Mouse (Mus musculus) CD8-positive naive resting alpha-beta T cell, adult 2 months (primary cell): ENCODE measurements around the gene Hist1h4j.
"Not testable (repeated sequence)": the region's sequence is repeated elsewhere in the genome, so short reads cannot be mapped to it uniquely, and the experiment has no call there.

Source experiments
- DNase-seq, 2 experiments: peaks; one replicate each; pipeline ENCODE4 v3.0.0; 2022; ENCODE audit warnings: low read depth in 2 of 2, low spot score in 2 of 2

The Hist1h4j gene

DNA sequence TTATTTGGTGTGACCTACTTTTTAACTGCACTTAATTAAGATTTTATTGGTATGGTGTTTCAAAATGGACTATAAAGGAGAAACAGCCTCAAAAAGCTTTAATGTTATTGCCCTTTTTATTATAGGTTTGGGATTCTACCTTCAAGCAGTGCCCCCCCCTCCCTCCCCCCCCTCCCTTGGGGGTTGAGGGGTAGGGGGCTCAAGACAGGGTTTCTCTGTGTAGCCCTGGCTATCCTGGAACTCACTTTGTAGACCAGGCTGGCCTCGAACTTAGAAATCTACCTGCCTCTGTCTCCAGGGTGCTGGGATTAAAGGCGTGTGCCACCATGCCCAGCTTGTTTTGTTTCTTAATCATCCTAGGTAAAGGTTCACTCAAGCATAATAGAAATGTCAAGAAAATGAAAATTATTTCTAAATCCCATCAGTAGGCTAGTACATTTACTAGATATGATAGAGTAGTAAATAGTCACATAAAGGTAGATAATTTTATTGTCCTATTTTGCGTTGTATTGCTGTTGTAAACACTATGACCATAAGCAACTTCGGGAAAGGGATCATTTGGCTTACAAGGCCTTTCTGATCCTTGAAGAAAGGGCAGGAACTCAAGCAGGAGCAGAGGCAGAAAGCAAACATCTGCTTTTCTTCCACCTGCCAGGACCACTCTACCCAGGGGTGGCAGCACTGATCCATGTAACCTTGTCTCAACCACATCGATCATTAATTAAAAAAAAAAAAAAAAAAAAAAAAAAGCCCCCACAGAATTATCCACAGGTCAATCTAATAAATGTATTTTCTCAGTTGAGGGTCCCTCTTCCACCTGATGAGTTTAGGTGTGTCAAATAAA is 11.6 kb upstream of the Hist1h4j start:
- no peak for DNase-seq

DNA sequence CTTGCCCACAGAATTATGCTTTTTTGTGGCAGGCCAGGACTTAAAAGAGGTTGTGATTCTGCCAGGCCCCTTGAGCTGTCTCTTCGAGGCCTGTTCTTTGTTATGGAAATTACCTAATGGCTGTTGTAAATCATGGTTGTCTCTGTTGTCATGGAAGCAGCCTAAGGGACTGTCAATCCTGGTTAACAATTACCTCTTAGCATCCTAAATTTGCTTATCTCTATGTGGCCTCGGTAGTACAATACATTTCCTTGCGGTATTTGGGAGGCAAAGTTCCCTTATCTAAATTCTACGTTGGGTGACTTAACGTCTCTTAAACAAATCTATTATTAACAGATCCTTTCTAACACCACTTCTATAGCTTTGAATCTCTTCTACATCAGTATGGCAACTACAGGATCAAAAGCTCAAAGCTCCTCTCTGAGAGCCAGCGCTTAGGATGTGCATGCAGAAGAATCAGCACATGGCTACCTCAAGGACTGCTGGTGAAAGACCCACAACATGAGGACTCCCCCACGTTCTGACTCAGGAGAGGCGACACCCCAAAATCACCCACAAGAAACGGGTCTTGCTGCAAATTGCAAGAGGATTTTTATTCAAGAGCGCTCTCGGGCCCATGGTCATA is 6.8 kb upstream of the Hist1h4j start:
- DNase-seq, result no peak

DNA sequence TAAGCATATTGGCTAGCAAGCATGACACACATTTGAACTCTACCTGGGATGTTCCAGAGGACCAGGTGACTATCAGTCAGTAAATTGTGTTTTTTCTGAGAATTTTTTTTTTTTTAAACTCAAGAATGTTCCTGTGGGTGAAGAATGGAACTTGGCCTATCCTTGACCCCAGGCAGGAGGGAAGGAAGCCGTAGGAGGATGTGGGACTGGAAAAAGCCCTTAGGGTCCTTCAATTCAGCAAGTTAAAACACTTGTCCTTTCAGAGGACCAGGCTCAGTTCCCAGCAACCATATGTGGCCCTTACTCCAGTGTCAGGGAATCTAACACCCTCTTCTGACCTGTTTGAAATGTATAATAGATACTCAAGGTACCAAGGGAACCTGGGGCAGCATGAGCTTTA is 5.3 kb upstream of the Hist1h4j start:
- DNase-seq, result no peak

DNA sequence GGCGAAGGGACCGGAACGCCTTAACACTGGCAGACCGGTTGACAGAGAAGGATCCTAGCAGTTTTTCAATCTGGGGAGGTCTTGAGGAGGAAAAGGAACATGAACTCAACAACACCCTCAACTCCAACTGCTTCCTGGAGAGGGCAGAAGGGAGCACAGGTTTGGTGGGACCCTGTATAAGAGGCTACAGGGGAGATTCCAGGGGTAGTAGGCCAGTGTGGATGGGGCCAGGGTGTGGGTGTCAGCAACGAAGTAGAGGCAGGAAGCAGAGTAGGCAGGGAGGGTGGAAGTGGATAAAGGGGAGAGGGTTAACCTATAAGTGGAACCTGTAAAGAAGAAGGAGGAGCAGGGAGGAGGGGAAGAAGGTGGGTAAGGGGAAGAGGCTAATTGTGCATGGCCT is 1.4 kb upstream of the Hist1h4j start:
- no peak for DNase-seq

DNA sequence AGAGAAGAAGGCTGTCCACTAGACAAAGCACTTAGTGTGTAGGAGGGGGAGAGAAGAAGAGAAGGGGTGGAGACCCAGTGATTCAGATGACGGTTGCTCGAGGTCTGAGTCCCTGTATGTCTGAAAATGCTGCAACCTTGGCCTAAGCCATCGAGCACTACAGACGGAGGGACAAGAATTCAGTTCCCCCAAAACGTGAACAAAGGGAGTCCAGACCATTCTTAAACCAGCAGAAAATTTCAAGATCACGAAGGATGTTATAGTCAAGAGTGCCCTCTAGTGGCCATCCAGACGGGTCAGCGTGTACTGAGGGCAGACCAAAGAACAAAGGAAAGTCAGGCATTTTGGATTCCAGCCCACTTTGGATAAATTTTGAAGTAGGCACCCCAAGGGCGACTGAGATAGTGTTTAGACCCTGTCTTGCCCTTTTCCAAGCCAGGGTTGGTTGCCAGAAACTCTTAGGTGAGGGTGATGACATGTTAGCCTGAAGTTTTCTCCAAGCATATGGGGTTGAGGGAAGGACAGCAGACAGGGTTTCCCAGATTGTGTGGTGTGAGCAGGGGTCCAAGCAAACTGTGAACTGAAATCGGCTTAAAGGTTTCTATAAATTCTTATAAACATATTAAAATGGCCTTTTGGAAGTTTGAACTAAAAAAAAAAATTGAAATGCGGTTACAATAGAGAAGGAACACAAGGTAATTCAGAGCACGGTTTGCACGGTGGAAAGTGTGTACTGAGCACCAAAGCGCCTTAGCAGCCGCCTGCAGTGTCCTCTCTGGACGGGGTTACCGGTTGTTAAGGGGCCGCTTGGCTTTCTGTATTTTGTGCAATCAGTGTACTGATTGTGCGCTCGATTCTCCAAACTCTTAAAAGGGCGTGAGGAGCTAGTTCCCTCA is 606 bp upstream of the Hist1h4j start:
- peak; percentile 70 to 79 for DNase-seq

DNA sequence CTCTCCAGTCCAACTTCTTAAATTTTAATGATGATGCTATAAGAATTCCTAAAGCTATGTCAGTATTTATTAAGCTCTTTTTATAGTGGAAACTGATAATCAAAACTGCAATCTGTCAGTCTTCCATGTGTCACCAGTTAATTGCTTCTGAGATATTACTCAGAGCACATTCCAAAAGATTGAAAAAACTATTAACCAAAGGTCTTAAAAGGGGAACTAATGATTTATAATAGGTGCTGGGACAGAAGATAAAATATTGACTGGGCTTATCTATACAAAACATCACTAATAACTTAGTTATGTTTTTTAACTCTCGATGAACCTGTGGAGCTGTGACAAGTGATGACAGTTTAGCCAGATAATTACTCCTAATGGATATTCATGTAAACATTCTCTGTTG is 10.1 kb downstream of the Hist1h4j start:
- no peak for DNase-seq

DNA sequence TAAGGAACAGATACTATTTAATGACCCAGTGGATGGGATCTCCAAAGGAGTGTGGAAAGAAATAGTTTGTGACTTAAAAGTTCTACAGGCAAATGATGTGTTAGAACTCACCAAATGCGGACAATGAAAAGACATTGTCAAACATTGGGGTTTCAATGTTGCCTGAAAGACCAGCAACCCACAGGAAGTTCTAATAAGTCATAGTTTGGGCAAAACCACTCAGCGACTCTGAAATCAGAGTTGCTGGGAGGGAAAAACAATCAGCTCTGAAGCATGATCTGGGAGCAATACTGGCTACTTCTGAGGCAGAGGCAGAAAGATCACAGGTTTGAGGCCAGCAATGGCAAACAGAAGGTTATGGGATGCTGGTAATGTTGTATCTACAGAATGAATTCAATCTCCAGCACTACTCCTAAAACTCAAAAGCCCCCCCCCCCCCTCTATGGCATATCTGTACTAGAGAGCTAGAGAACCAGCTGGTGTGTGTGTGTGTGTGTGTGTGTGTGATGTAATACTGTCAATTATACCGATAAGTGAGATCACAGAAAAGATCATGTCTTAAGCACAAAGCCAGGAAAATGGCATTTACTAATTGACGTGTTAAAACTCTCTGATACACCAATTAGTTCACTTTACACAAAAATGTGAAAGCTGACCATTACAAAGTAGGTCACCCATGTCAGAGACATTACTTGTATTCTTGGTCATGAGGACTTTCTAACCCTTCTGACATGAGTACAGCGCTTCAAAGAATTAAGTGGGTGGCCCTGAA is 14.7 kb downstream of the Hist1h4j start:
- no peak for DNase-seq

DNA sequence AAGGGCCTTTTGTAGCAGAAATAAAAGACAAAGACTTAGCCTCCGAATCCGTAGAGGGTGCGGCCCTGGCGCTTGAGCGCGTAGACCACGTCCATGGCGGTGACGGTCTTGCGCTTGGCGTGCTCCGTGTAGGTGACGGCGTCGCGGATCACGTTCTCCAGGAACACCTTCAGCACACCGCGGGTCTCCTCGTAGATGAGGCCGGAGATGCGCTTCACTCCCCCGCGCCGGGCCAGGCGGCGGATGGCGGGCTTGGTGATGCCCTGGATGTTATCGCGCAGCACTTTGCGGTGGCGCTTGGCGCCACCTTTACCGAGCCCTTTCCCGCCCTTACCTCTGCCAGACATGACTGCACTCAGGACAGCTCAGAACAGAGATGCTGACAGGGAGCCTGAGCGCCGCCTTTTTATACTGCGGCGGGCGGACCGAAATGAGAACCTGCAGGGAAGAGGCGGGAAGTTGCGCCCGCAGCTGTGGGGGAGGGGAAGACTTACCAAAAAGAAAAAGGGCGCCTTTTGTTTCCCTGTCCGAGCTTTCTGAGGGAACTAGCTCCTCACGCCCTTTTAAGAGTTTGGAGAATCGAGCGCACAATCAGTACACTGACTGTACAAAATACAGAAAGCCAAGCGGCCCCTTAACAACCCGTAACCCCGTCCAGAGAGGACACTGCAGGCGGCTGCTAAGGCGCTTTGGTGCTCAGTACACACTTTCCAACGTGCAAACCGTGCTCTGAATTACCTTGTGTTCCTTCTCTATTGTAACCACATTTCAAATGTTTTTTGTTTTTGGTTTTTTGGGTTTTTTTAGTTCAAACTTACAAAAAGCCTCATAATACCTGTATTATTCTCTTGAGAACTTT is 15.5 kb downstream of the Hist1h4j start, which contains the start of gene Hist1h4k:
Hist1h4k (minus strand) TSS at position 347 of the 859 bp plus-strand sequence.
- peak; percentile 80 to 83 for DNase-seq

DNA sequence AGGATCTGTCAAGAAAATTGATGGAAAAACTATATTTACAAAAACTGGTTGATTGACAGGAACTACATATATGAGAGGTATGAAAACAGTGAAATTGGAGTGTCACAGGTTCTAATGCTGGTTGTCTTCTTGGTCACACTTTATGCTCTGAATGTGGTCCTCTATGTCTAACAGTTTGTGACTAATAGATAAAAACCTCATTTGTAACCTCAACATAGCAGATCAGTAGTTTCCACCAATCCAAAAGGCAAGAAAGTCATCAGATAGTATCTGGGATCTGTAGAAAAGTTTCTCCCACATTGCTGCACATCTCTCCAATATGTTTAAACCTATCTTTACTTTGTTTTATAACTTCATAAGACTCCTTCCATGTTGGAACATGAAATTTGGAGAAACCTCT is 16.6 kb downstream of the Hist1h4j start:
- DNase-seq, result no peak

DNA sequence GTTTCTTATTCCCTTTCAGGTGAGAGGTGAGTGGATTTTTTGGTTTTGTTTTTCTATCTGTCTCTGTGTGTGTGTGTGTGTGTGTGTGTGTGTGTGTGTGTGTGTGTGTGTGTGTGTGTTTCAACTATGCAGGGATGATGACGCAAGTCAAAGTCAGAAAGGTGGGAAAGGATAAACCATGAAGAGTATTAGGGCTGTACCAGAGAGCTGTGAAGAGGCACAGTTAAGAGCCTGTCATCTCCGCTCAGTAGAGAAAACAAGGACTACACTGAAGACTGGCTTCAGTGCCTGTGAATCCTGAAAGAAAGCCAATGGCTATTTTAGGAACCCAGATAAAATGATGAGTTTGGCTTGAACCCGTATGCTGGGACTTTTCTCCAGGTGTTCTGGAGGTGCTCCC is 17.0 kb downstream of the Hist1h4j start:
- DNase-seq, result no peak

DNA sequence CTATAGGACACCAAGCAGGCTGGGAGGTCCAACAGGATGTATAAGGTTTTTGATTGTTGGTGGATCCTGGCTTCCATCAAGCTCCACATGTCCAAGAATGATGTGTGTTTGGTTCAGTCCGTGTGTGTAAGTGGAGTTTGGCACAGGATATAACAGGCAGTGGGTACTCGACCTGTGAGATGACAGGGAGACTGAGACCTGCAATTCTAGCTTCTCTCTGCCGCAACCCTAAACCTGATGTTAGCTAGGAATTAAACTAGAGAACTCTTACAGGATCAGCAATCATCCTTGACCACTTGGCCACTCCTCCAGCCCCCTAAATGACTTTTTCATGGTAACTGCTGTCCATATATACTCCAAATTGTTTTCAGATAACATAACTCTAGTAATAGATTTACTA is 17.5 kb downstream of the Hist1h4j start:
- DNase-seq, result no peak

DNA sequence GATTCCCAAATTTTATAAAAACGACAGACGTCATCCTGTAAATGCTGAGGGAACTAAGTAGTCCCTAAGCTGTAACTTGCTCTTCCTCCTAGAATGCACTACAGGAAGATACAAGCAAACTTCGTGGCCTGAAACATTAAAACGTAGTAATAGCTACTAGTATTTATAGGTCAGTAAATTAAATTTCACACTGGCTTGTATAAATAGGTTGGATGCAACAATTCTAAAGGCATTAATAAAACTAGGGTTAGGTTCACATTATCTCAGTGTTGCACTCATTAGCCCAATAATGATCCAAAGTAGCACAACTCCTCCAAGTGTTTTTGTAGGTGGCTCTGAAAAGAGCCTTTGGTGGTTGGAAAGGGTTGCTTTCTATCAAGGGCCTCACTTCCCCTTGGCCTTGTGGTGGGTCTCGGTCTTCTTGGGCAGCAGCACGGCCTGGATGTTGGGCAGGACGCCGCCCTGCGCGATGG is 18.2 kb downstream of the Hist1h4j start:
- DNase-seq, result no peak

DNA sequence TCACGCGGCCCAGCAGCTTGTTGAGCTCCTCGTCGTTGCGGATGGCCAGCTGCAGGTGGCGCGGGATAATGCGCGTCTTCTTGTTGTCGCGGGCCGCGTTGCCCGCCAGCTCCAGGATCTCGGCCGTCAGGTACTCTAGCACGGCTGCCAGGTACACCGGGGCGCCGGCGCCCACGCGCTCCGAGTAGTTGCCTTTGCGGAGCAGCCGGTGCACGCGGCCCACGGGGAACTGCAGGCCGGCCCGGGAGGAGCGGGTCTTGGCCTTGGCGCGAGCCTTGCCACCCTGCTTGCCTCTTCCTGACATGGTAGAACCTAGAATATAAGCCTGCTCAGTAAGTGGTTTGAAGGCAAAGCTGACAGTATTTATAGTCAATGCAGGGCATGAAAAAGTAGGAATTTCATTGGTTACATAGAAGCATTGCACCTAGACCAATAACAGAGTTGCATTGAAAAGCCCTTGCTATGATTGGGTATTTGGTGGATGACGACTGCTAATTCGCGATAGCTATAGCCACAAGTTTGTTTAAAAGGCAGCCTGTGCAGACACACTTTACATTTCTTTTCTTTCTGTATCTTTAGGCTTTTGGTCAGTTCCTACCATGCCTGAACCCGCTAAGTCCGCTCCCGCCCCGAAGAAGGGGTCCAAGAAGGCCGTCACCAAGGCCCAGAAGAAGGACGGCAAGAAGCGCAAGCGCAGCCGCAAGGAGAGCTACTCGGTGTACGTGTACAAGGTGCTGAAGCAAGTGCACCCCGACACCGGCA is 18.8 kb downstream of the Hist1h4j start, which contains the start of the genes Hist1h2ak and Hist1h2bn:
Hist1h2ak (minus strand) TSS at position 304 of the 762 bp plus-strand sequence.
Hist1h2bn (plus strand) TSS at position 600 of the 762 bp plus-strand sequence.
- peak; percentile 46 to 62 for DNase-seq

DNA sequence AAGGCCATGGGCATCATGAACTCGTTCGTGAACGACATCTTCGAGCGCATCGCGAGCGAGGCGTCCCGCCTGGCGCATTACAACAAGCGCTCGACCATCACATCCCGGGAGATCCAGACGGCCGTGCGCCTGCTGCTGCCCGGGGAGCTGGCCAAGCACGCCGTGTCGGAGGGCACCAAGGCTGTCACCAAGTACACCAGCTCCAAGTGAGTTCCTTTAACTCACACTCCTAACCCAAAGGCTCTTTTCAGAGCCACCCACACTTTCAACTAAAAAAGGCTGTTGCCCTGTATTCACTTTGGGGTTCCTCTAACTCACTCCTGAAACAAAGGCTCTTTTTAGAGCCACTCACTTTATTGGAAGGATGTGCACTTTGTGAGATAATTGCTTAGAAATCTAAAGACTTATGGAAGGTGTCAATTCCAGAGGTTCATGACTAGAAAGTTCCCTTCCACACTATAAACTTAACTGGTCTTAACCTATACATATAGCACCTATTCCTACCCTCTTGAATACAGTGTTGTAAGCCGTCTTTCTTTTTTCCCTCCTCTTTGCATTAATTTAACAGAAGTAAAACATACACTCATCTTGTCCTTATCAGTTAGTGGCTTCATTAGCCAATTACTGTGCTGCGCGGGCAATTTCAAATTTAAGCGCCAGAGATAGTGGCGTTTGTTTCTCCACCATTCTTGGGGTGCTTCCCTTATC is 19.6 kb downstream of the Hist1h4j start:
- DNase-seq, result not testable (repeated sequence)

DNA sequence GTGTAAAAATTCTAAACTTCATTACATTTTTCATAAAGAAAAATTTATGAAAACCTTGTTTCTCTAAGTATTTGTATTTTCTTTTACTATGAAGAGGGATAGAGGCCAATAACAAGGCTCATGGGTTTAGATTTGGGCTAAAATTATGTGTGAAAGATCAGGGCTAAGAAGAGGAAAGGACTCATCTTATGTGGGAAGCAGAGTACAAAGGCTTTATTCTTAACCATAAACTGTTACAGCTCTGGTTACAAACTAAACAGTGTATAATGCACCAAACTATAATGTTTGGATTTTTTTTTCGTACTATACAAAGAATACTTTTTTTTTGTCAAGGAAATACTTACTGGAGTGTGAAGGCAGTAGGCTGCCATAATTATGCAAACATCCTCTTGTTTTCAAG is 20.8 kb downstream of the Hist1h4j start:
- DNase-seq, result no peak

DNA sequence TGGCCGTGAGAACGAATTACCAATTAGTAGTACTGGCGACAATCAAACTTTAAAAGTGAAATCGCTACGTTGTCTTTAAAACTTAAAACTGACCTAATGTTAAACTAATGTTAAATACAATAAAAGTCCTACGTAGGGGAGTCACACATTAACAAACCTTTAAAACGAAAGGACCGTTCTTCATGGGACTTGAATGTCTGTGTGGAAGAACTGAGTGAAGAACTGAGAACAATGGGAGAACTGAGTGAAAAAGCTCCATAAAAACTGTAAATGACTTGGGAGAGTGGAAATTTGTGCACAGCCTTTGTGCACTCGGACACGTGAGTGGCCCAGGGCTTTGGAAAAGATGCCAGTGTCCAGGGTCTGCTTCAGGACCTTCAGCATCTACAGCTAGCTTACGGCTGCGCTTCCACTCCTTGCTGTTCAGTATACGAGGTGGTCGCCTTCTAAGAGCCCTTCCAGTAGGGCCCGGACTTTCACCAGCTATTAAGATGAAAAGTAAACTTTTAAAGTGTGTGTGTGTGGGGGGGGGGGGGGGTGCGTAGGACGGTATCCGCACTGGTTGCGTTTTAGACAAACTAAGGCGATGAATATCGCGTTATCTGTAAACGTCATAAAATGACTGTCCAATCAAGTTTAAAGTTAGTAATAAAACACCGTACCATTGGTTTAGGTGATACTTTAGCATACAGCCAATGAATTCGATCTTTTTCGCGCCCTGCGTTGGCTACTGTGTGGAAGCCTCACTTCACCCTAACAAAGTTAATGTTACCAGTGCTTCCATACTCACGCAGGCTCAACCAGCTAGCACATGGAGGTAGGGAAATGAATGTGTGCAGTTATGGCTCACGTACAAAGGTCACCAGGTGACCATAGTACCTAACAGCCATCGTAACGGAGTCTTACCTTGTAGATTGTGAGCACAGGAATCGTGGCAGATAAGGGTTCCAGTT is 44.2 kb downstream of the Hist1h4j start:
- DNase-seq, result peak; percentile 56 to 73
